Mouse (Mus musculus): ENCODE measurements around the gene Cdca7l. TPM values are rescaled to one million over a fixed set of nuclear protein-coding genes. Genes with fewer than 3 reads are reported as not detected.
A peak's percentile ranks its signal among the peaks of the same experiment; 100 is the strongest.

Gene Cdca7l
- polyA plus RNA-seq, 1 experiment from 2014 or later: 3.3 TPM

- Histone ChIP-seq H3K36me3 (no peaks in the 10 kb centered on the region), H3K27me3 (peaks cover 26% of the 10 kb centered on the region), H3K4me3 (no peak overlapping the region), H3K9ac (no peak overlapping the region), H3K4me2 (no peak overlapping the region), H3K9me3 (no peaks in the 10 kb centered on the region), H3K4me1 (replicated peaks) (peaks cover 3% of the 10 kb centered on the region; the same call in 1 of the 2 replicates), H3K27ac (replicated peaks) (no peak overlapping the region)
- WGBS: 22% methylated on average over 1 of the region's 1 CpGs
- ATAC-seq (ENCODE audit: low read depth): no peak
Measured at GRCm38 (mm10) chr12:117783426-117783825, 20.7 kb upstream of the Cdca7l start.

GRCm38 (mm10) chr12:117786621-117787020 lies 17.5 kb upstream of the Cdca7l start:
- Histone ChIP-seq H3K9ac (no peak overlapping the region), H3K4me3 (no peak overlapping the region), H3K27me3 (peaks cover 40% of the 10 kb centered on the region), H3K4me2 (no peak overlapping the region), H3K4me1 (replicated peaks) (peaks cover 10% of the 10 kb centered on the region), H3K9me3 (no peaks in the 10 kb centered on the region), H3K36me3 (no peaks in the 10 kb centered on the region), H3K27ac (replicated peaks) (no peak overlapping the region)
- no peak for ATAC-seq (ENCODE audit: low read depth)
- 28% methylated on average over 6 of the region's 6 CpGs for WGBS

GRCm38 (mm10) chr12:117788513-117789011 lies 15.5 kb upstream of the Cdca7l start:
- Histone ChIP-seq H3K4me1 (replicated peaks) (peaks cover 10% of the 10 kb centered on the region), H3K27ac (replicated peaks) (no peak overlapping the region), H3K9me3 (no peaks in the 10 kb centered on the region), H3K4me3 (peak overlapping the region; percentile 25), H3K4me2 (peak overlapping the region; percentile 56), H3K9ac (peak overlapping the region; percentile 48), H3K36me3 (no peaks in the 10 kb centered on the region), H3K27me3 (peaks cover 58% of the 10 kb centered on the region)
- ATAC-seq (ENCODE audit: low read depth): peak; percentile 72
- 6% methylated on average over 24 of the region's 24 CpGs for WGBS

GRCm38 (mm10) chr12:117789017-117789416 lies 15.1 kb upstream of the Cdca7l start:
- 0 out of 2 replicates have a peak, but pooled peaks have one; percentile 23 for ATAC-seq (ENCODE audit: low read depth)
- 0 out of 2 replicates have a peak overlapping the region, but pooled peaks have one; percentile 25 for H3K4me3 ChIP-seq
- WGBS: 19% methylated on average over 7 of the region's 7 CpGs

GRCm38 (mm10) chr12:117795303-117795702 lies 8.8 kb upstream of the Cdca7l start:
- Histone ChIP-seq H3K27me3 (peaks cover 58% of the 10 kb centered on the region), H3K9me3 (no peaks in the 10 kb centered on the region), H3K27ac (replicated peaks) (no peak overlapping the region), H3K4me1 (replicated peaks) (0 out of 2 replicates have a peak, but pooled peaks cover 4% of the 10 kb centered on the region), H3K36me3 (no peaks in the 10 kb centered on the region), H3K9ac (no peak overlapping the region), H3K4me3 (no peak overlapping the region), H3K4me2 (no peak overlapping the region)
- ATAC-seq (ENCODE audit: low read depth): no peak
- WGBS: 61% methylated on average over 4 of the region's 4 CpGs

More at GRCm38 (mm10) chr12:117789017-117789416, 15.1 kb upstream of the Cdca7l start:
- Histone ChIP-seq H3K36me3 (no peaks in the 10 kb centered on the region), H3K9me3 (no peaks in the 10 kb centered on the region), H3K27me3 (peaks cover 62% of the 10 kb centered on the region), H3K4me2 (peak overlapping the region; percentile 56), H3K4me1 (replicated peaks) (peaks cover 10% of the 10 kb centered on the region), H3K9ac (no peak overlapping the region), H3K27ac (replicated peaks) (no peak overlapping the region)

GRCm38 (mm10) chr12:117805576-117805975 lies 1.5 kb downstream of the Cdca7l start:
- no peak for ATAC-seq (ENCODE audit: low read depth)
- WGBS: 59% methylated on average over 4 of the region's 4 CpGs
- Histone ChIP-seq H3K4me3 (no peak overlapping the region), H3K9me3 (no peaks in the 10 kb centered on the region), H3K4me1 (replicated peaks) (peaks cover 51% of the 10 kb centered on the region), H3K27ac (replicated peaks) (no peak overlapping the region), H3K36me3 (no peaks in the 10 kb centered on the region), H3K4me2 (peak overlapping the region; percentile 43), H3K27me3 (peaks cover 34% of the 10 kb centered on the region), H3K9ac (no peak overlapping the region)

GRCm38 (mm10) chr12:117806007-117806451 lies 1.9 kb downstream of the Cdca7l start:
- H3K36me3 ChIP-seq: no peaks in the 10 kb centered on the region
- peak overlapping the region; percentile 15 for H3K4me3 ChIP-seq
- peaks cover 54% of the 10 kb centered on the region for H3K4me1 ChIP-seq (replicated peaks)
- peak overlapping the region; percentile 15 for H3K27ac ChIP-seq (replicated peaks)
- peaks cover 38% of the 10 kb centered on the region for H3K27me3 ChIP-seq
- no peaks in the 10 kb centered on the region for H3K9me3 ChIP-seq
- ATAC-seq (ENCODE audit: low read depth): peak; percentile 34; the same call in 1 of the 2 replicates
- peak overlapping the region; percentile 43 for H3K4me2 ChIP-seq
- peak overlapping the region; percentile 32; the same call in 1 of the 2 replicates for H3K9ac ChIP-seq
- 9% methylated on average over 12 of the region's 12 CpGs for WGBS

- Histone ChIP-seq H3K9ac (peak overlapping the region; percentile 32; the same call in 1 of the 2 replicates), H3K9me3 (no peaks in the 10 kb centered on the region), H3K4me3 (no peak overlapping the region), H3K36me3 (no peaks in the 10 kb centered on the region), H3K27ac (replicated peaks) (peak overlapping the region; percentile 28), H3K27me3 (peaks cover 41% of the 10 kb centered on the region), H3K4me2 (peak overlapping the region; percentile 43), H3K4me1 (replicated peaks) (peaks cover 54% of the 10 kb centered on the region)
- 15% methylated on average over 4 of the region's 4 CpGs for WGBS
- ATAC-seq (ENCODE audit: low read depth): no peak
Measured at GRCm38 (mm10) chr12:117806470-117806869, 2.4 kb downstream of the Cdca7l start.

GRCm38 (mm10) chr12:117807637-117808036 lies 3.5 kb downstream of the Cdca7l start:
- no peak for ATAC-seq (ENCODE audit: low read depth)
- peak overlapping the region; percentile 51 for H3K4me2 ChIP-seq

GRCm38 (mm10) chr12:117808355-117809326 lies 4.6 kb downstream of the Cdca7l start:
- peak overlapping the region; percentile 46; the same call in 1 of the 2 replicates for H3K27ac ChIP-seq (replicated peaks)

More at GRCm38 (mm10) chr12:117807637-117808036, 3.5 kb downstream of the Cdca7l start:
- H3K27me3 ChIP-seq: peaks cover 53% of the 10 kb centered on the region
- no peaks in the 10 kb centered on the region for H3K9me3 ChIP-seq
- peaks cover 54% of the 10 kb centered on the region for H3K4me1 ChIP-seq (replicated peaks)
- no peak overlapping the region for H3K27ac ChIP-seq (replicated peaks)
- 6% methylated on average over 8 of the region's 12 CpGs for WGBS
- no peak overlapping the region for H3K9ac ChIP-seq
- no peaks in the 10 kb centered on the region for H3K36me3 ChIP-seq
- H3K4me3 ChIP-seq: no peak overlapping the region

GRCm38 (mm10) chr12:117809327-117810017 lies 5.4 kb downstream of the Cdca7l start:
- 10% methylated on average over 10 of the region's 10 CpGs for WGBS
- no peak overlapping the region for H3K9ac ChIP-seq
- H3K27ac ChIP-seq (replicated peaks): peak overlapping the region; percentile 55
- H3K4me2 ChIP-seq: peak overlapping the region; percentile 51
- peak; percentile 25; the same call in 1 of the 2 replicates for ATAC-seq (ENCODE audit: low read depth)
- H3K27me3 ChIP-seq: peaks cover 69% of the 10 kb centered on the region
- no peaks in the 10 kb centered on the region for H3K36me3 ChIP-seq
- peaks cover 54% of the 10 kb centered on the region for H3K4me1 ChIP-seq (replicated peaks)
- H3K4me3 ChIP-seq: no peak overlapping the region
- no peaks in the 10 kb centered on the region for H3K9me3 ChIP-seq

More at GRCm38 (mm10) chr12:117808355-117809326, 4.6 kb downstream of the Cdca7l start:
- H3K4me1 ChIP-seq (replicated peaks): peaks cover 54% of the 10 kb centered on the region
- 0 out of 2 replicates have a peak overlapping the region, but pooled peaks have one; percentile 6 for H3K4me3 ChIP-seq
- peaks cover 63% of the 10 kb centered on the region for H3K27me3 ChIP-seq
- H3K9me3 ChIP-seq: no peaks in the 10 kb centered on the region
- 12% methylated on average over 17 of the region's 17 CpGs for WGBS
- H3K36me3 ChIP-seq: no peaks in the 10 kb centered on the region
- peak overlapping the region; percentile 41; the same call in 1 of the 2 replicates for H3K9ac ChIP-seq
- peak overlapping the region; percentile 51 for H3K4me2 ChIP-seq
- peak; percentile 48; the same call in 1 of the 2 replicates for ATAC-seq (ENCODE audit: low read depth)
